In the genomic region with DNA sequence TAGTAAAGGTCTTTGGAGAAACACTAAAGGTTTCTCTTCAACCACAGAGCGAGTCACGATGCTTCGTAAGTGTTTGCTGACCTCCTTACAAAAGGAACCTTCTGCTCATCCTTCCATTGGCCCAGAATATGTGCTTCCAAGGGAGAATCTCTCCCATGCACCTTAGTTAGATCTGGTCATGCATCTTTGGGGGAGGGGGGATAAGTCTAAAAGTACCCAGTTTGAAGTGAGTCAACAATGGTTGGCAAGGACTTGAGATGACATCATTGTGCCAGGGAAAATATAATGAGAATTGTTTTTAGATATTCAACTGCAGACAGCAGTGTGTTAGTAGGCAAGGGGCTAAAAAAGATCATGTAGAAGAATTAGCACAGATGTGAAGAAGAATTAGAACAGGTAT, we compare ENCODE assay signal across 15 mouse cellular contexts.
"Had no signal": no experiment of that assay in that cellular context is flagged by ENCODE, and none has a peak within 500 bp of the region (broad histone marks: within the 10 kb centered on the region; RNA-seq: fewer than 3 reads in every experiment).

No protein-coding gene starts in this region.

- H3K4me1 ChIP-seq: neural tube, embryonic 12.5 days; neural tube, embryonic 13.5 days; neural tube, embryonic 15.5 days; stomach, embryonic 15.5 days had no signal

- H3K27ac ChIP-seq: neural tube, embryonic 12.5 days; neural tube, embryonic 13.5 days; neural tube, embryonic 15.5 days; stomach, embryonic 15.5 days; stomach, postnatal 0 days had no signal

- DNase-seq: retina, postnatal 1 day; right cerebral cortex, postnatal 14 days; right cerebral cortex, postnatal 25 days; spleen, adult 18-20 months; thymus, adult 18-20 months; thymus, adult 2 months; thymus, postnatal 14 days; thymus, postnatal 25 days; thymus, postnatal 36 days; thymus, postnatal 4 days had no signal

- H3K9me3 ChIP-seq: neural tube, embryonic 12.5 days; neural tube, embryonic 13.5 days; neural tube, embryonic 15.5 days; stomach, embryonic 15.5 days had no signal

- H3K4me3 ChIP-seq: neural tube, embryonic 12.5 days; neural tube, embryonic 13.5 days; neural tube, embryonic 15.5 days; stomach, embryonic 15.5 days had no signal

- H3K36me3 ChIP-seq: neural tube, embryonic 12.5 days; neural tube, embryonic 13.5 days; neural tube, embryonic 15.5 days; stomach, embryonic 15.5 days had no signal

- H3K4me2 ChIP-seq: neural tube, embryonic 12.5 days; neural tube, embryonic 13.5 days; neural tube, embryonic 15.5 days; stomach, embryonic 15.5 days had no signal

- H3K27me3 ChIP-seq: neural tube, embryonic 12.5 days; neural tube, embryonic 13.5 days; neural tube, embryonic 15.5 days; stomach, embryonic 15.5 days had no signal

- H3K9ac ChIP-seq: neural tube, embryonic 12.5 days; neural tube, embryonic 13.5 days; neural tube, embryonic 15.5 days; stomach, embryonic 15.5 days had no signal
